Mouse (Mus musculus) heart, embryonic 12.5 days (tissue): ENCODE data around the gene Wnk1. TPM values are rescaled to one million over a fixed set of nuclear protein-coding genes. Genes with fewer than 3 reads are reported as not detected.
A peak's percentile ranks its signal among the peaks of the same experiment; 100 is the strongest.

ENCODE experiments used
- ATAC-seq: fragments of 200-750 bp; cut with Nextera tagmentation; 2 replicates; pipeline ENCODE4 v1.8.0; 2017; ENCODE audit warnings: moderate TSS enrichment, moderate library complexity; ENCODE audit not compliant: insufficient number of reproducible peaks, low FRiP score
- H3K27ac ChIP-seq: fragments of 300-500 bp; sonication (generic); 2 replicates; pipeline ENCODE4 v1.5.1; 2016; ENCODE audit warnings: mild to moderate bottlenecking, moderate library complexity; ENCODE audit not compliant: poor library complexity, severe bottlenecking
- H3K27me3 ChIP-seq: fragments of 300-500 bp; sonication (generic); replicated peaks from 2 replicates; pipeline ENCODE4 v1.6.1; 2016; ENCODE audit warnings: mild to moderate bottlenecking, moderate library complexity
- H3K36me3 ChIP-seq: fragments of 300-500 bp; sonication (generic); 2 replicates; pipeline ENCODE4 v1.6.1; 2016; ENCODE audit warnings: mild to moderate bottlenecking, moderate library complexity
- H3K4me1 ChIP-seq: fragments of 300-500 bp; sonication (generic); replicated peaks from 2 replicates; pipeline ENCODE4 v1.6.1; 2016; ENCODE audit warnings: mild to moderate bottlenecking
- H3K4me2 ChIP-seq: fragments of 300-500 bp; sonication (generic); 2 replicates; pipeline ENCODE4 v1.6.1; 2016; ENCODE audit warnings: mild to moderate bottlenecking, moderate library complexity
- H3K4me3 ChIP-seq: fragments of 300-500 bp; sonication (generic); 2 replicates; pipeline ENCODE4 v1.5.1; 2016; ENCODE audit warnings: mild to moderate bottlenecking
- H3K9ac ChIP-seq: fragments of 300-500 bp; sonication (generic); 2 replicates; pipeline ENCODE4 v1.6.1; 2016; ENCODE audit warnings: mild to moderate bottlenecking, moderate library complexity
- H3K9me3 ChIP-seq: fragments of 300-500 bp; sonication (generic); replicated peaks from 2 replicates; pipeline ENCODE4 v1.6.1; 2016; ENCODE audit warnings: mild to moderate bottlenecking, moderate library complexity
- WGBS: fragments of 180-500 bp; shearing (Covaris S2); methylation state at CpG from one replicate; pipeline ENCODE4 v1.1.7; 2016; 5-methylcytosine and 5-hydroxymethylcytosine counted together
- microRNA counts: library from miRNA; unstranded; fragments of <30 nt; microRNA quantifications from one replicate; lab custom pipeline; 2017
- microRNA-seq: library from miRNA; unstranded; fragments of <30 nt; microRNA quantifications from one replicate; pipeline ENCODE4, GENCODE M21; 2017
- polyA plus RNA-seq: library from polyadenylated mRNA; unstranded; fragments of >200 nt; fragmentation: Nextera tagmentation; extraction: Ambion mirVana; gene quantifications from 2 replicates; pipeline ENCODE4 v1.2.1, GENCODE M21; 2016

Gene Wnk1
- polyA plus RNA-seq, 1 experiment from 2014 or later: 94.6 TPM

GRCm38 (mm10) chr6:119902204-119903080, 136.0 kb downstream of the Wnk1 start, which contains the start of gene Rad52:
Gene Rad52 (plus strand): TSS chr6:119902698.
- peak; percentile 92 for ATAC-seq
- Histone ChIP-seq H3K36me3 (0 out of 2 replicates have a peak, but pooled peaks cover 7% of the 10 kb centered on the region), H3K4me1 (peaks cover 4% of the 10 kb centered on the region), H3K27me3 (no peaks in the 10 kb centered on the region), H3K4me3 (peak within 1 kb of the TSS; percentile 91), H3K9ac (peak within 1 kb of the TSS; percentile 93), H3K4me2 (peak within 1 kb of the TSS; percentile 86), H3K9me3 (no peaks in the 10 kb centered on the region), H3K27ac (peak within 1 kb of the TSS; percentile 98)
- WGBS: 2% methylated on average over 67 of the region's 67 CpGs

GRCm38 (mm10) chr6:119892711-119893110, 145.8 kb downstream of the Wnk1 start:
- WGBS: 65% methylated on average over 7 of the region's 7 CpGs
- H3K9me3 ChIP-seq: no peaks in the 10 kb centered on the region
- H3K36me3 ChIP-seq: no peaks in the 10 kb centered on the region
- H3K9ac ChIP-seq: no peak overlapping the region
- H3K27me3 ChIP-seq: peaks cover 16% of the 10 kb centered on the region; the same call in 1 of the 2 replicates
- H3K4me1 ChIP-seq: no peaks in the 10 kb centered on the region
- no peak overlapping the region for H3K4me3 ChIP-seq
- no peak overlapping the region for H3K27ac ChIP-seq
- ATAC-seq: no peak
- H3K4me2 ChIP-seq: no peak overlapping the region

- no peaks in the 10 kb centered on the region for H3K9me3 ChIP-seq
- H3K36me3 ChIP-seq: no peaks in the 10 kb centered on the region
- no peak overlapping the region for H3K27ac ChIP-seq
- H3K4me3 ChIP-seq: no peak overlapping the region
- 50% methylated on average over 7 of the region's 7 CpGs for WGBS
- no peak overlapping the region for H3K9ac ChIP-seq
- no peak overlapping the region for H3K4me2 ChIP-seq
- H3K4me1 ChIP-seq: 0 out of 2 replicates have a peak, but pooled peaks cover 2% of the 10 kb centered on the region
- H3K27me3 ChIP-seq: 0 out of 2 replicates have a peak, but pooled peaks cover 5% of the 10 kb centered on the region
- ATAC-seq: no peak
Observed at GRCm38 (mm10) chr6:119883151-119883550, 155.3 kb downstream of the Wnk1 start.

MicroRNAs encoded within 50 kb of the gene (microRNA counts, 519-probe panel; counts per million panel counts)
- not detected for microRNA mmu-miR-706 (lab: Ali Mortazavi, UCI)

Small RNA genes lying within 50 kb of the gene (microRNA-seq; reads per million reads assigned to microRNA genes)
- gene Mir706: not detected

Other genes with a start within 250 kb of the Wnk1 start
- 18.7 and 21.1 TPM in 2 replicates for gene Erc1, start 190.5 kb downstream of the Wnk1 start, polyA plus RNA-seq
- 13.5 and 15.9 TPM in 2 replicates for gene Rad52, start 136.0 kb downstream of the Wnk1 start, polyA plus RNA-seq
- not detected in 2 replicates for gene Ninj2, start 54.7 kb upstream of the Wnk1 start, polyA plus RNA-seq